In the genomic region with DNA sequence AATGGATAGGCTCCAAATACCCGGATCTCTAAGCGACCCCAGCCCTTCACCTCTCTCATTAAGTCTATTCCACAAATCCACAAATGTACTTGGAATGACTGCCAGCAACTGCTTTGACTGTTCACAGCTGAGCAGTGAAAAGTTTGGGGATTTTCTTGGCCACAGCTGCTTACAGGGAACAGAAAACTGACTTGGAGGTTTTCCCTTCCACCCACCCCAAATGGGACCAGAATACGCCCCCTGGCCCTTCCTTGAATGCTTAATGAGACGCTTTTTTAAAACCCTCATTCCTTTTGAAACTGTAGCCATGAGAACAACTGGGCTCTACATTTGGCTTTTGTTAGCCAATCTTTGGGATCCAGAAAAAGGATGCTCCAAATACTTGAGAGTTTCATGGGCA, we compare ENCODE assay signal across 22 mouse cellular contexts. TPM values are rescaled to one million over a fixed set of nuclear protein-coding genes. Genes with fewer than 3 reads are reported as not detected.
DNase-seq lines count a peak whose midpoint lies in the region; ATAC-seq lines count a peak whose summit lies in the region.
"Had no signal": no experiment of that assay in that cellular context is flagged by ENCODE, and none has a peak within 500 bp of the region (broad histone marks: within the 10 kb centered on the region; RNA-seq: fewer than 3 reads in every experiment).

No protein-coding gene starts in this region.

- 51% methylated on average over 4 of the region's 4 CpGs for WGBS in embryonic facial prominence, embryonic 14.5 days
- 66% methylated on average over 4 of the region's 4 CpGs for WGBS in embryonic facial prominence, embryonic 10.5 days

- H3K4me2 ChIP-seq in embryonic facial prominence, embryonic 14.5 days (ENCODE audit: low read depth, low read length) = no peak overlapping the region
- H3K4me2 ChIP-seq: embryonic facial prominence, embryonic 12.5 days; heart, embryonic 13.5 days; limb, embryonic 15.5 days; midbrain, embryonic 11.5 days had no signal

- ATAC-seq in embryonic facial prominence, embryonic 14.5 days (ENCODE audit: low read depth) = no peak
- ATAC-seq: intestine, embryonic 16.5 days; liver, postnatal 0 days had no signal

- H3K27me3 ChIP-seq in embryonic facial prominence, embryonic 14.5 days (replicated peaks; ENCODE audit: control insufficient read depth, insufficient read depth, low read length) = no peaks in the 10 kb centered on the region
- H3K27me3 ChIP-seq in embryonic facial prominence, embryonic 10.5 days (replicated peaks; ENCODE audit: low read depth, poor library complexity, severe bottlenecking) = no peaks in the 10 kb centered on the region
- H3K27me3 ChIP-seq: embryonic facial prominence, embryonic 12.5 days; heart, embryonic 13.5 days; limb, embryonic 15.5 days had no signal

- H3K36me3 ChIP-seq in embryonic facial prominence, embryonic 14.5 days (ENCODE audit: control insufficient read depth, insufficient read depth, low read length) = no peaks in the 10 kb centered on the region
- H3K36me3 ChIP-seq in embryonic facial prominence, embryonic 10.5 days (replicated peaks) = no peaks in the 10 kb centered on the region
- H3K36me3 ChIP-seq: embryonic facial prominence, embryonic 12.5 days; heart, embryonic 13.5 days; limb, embryonic 15.5 days had no signal

- H3K4me1 ChIP-seq in embryonic facial prominence, embryonic 14.5 days (ENCODE audit: control insufficient read depth, insufficient read depth, low read length) = no peaks in the 10 kb centered on the region
- H3K4me1 ChIP-seq in embryonic facial prominence, embryonic 10.5 days = no peaks in the 10 kb centered on the region
- H3K4me1 ChIP-seq: embryonic facial prominence, embryonic 12.5 days; heart, embryonic 13.5 days; limb, embryonic 15.5 days had no signal

- H3K4me3 ChIP-seq in embryonic facial prominence, embryonic 14.5 days (ENCODE audit: low read depth, low read length) = no peak overlapping the region
- no peak overlapping the region for H3K4me3 ChIP-seq in embryonic facial prominence, embryonic 10.5 days
- H3K4me3 ChIP-seq: embryonic facial prominence, embryonic 12.5 days; heart, embryonic 13.5 days; limb, embryonic 15.5 days had no signal

- no peak overlapping the region for H3K27ac ChIP-seq in embryonic facial prominence, embryonic 14.5 days (replicated peaks; ENCODE audit: low read depth, low read length)
- no peak overlapping the region for H3K27ac ChIP-seq in embryonic facial prominence, embryonic 10.5 days (replicated peaks)
- H3K27ac ChIP-seq: embryonic facial prominence, embryonic 12.5 days; heart, embryonic 13.5 days; kidney, postnatal 0 days; limb, embryonic 15.5 days had no signal

- no peak overlapping the region for H3K9ac ChIP-seq in embryonic facial prominence, embryonic 14.5 days (ENCODE audit: low read depth, low read length)
- H3K9ac ChIP-seq: embryonic facial prominence, embryonic 12.5 days; heart, embryonic 13.5 days; limb, embryonic 15.5 days; liver, postnatal 0 days had no signal

- peak; percentile 7 for DNase-seq in embryonic facial prominence, embryonic 14.5 days (ENCODE audit: low spot score)
- DNase-seq in embryonic facial prominence, embryonic 10.5 days (ENCODE audit: low spot score) = no peak
- peak; percentile 35 for DNase-seq in layer of hippocampus, adult 11-12 months (ENCODE audit: low spot score)
- DNase-seq in layer of hippocampus, postnatal 25 days (ENCODE audit: extremely low spot score in 1 of 2, low spot score in 1 of 2) = no peak
- peak; percentile 28 for DNase-seq in brain, adult 2 months (ENCODE audit: low read depth, low spot score)
- peak; percentile 17 to 28 for DNase-seq in layer of hippocampus, postnatal 10 days (ENCODE audit: low spot score in 2 of 2)
- DNase-seq in kidney, adult 11 months = no peak
- DNase-seq in gastrocnemius, postnatal 10 days = no peak
- DNase-seq: B cell, adult 2 months; heart, postnatal 4 days; liver, postnatal 0 days; lung, postnatal 36 days had no signal

- no peaks in the 10 kb centered on the region for H3K9me3 ChIP-seq in embryonic facial prominence, embryonic 14.5 days (ENCODE audit: control insufficient read depth, low read length)
- no peaks in the 10 kb centered on the region for H3K9me3 ChIP-seq in embryonic facial prominence, embryonic 10.5 days
- H3K9me3 ChIP-seq: embryonic facial prominence, embryonic 12.5 days; heart, embryonic 13.5 days; limb, embryonic 15.5 days had no signal

RNA-seq across cellular contexts. Expression of gene Ccdc70, which starts 8.6 kb away (rescaled TPM):
- not detected in 2 replicates for polyA plus RNA-seq in embryonic facial prominence, embryonic 14.5 days (2014; fragmentation: Nextera tagmentation; extraction: Ambion mirVana)
- polyA plus RNA-seq in embryonic facial prominence, embryonic 10.5 days (2016; fragmentation: Nextera tagmentation; extraction: Ambion mirVana) = not detected in 2 replicates
- not detected for total RNA-seq in layer of hippocampus, postnatal 25 days (2021)
- not detected for total RNA-seq in layer of hippocampus, postnatal 10 days (2021)
- total RNA-seq in gastrocnemius, postnatal 10 days (2021) = not detected
- total RNA-seq: heart, postnatal 4 days; left cerebral cortex, adult 18-20 months had no signal
- polyA plus RNA-seq: embryonic facial prominence, embryonic 12.5 days; gonadal fat pad, adult 2 months; heart, embryonic 13.5 days; intestine, embryonic 16.5 days; kidney, postnatal 0 days; limb, embryonic 15.5 days; liver, postnatal 0 days; midbrain, embryonic 11.5 days; small intestine, adult 2 months; stomach, embryonic 14.5 days had no signal

RNA-seq across cellular contexts. Expression of gene Fam90a1a, which starts 19.7 kb away (rescaled TPM):
- polyA plus RNA-seq in embryonic facial prominence, embryonic 14.5 days (2014; fragmentation: Nextera tagmentation; extraction: Ambion mirVana) = not detected in 2 replicates
- polyA plus RNA-seq in embryonic facial prominence, embryonic 10.5 days (2016; fragmentation: Nextera tagmentation; extraction: Ambion mirVana) = not detected in 2 replicates
- not detected for total RNA-seq in layer of hippocampus, postnatal 25 days (2021)
- total RNA-seq in layer of hippocampus, postnatal 10 days (2021) = not detected
- total RNA-seq in gastrocnemius, postnatal 10 days (2021) = not detected
- total RNA-seq: heart, postnatal 4 days; left cerebral cortex, adult 18-20 months had no signal
- polyA plus RNA-seq: embryonic facial prominence, embryonic 12.5 days; heart, embryonic 13.5 days; intestine, embryonic 16.5 days; kidney, postnatal 0 days; limb, embryonic 15.5 days; liver, postnatal 0 days; midbrain, embryonic 11.5 days; small intestine, adult 2 months; stomach, embryonic 14.5 days had no signal

RNA-seq across cellular contexts. Expression of gene Defb13, which starts 31.6 kb away (rescaled TPM):
- not detected in 2 replicates for polyA plus RNA-seq in embryonic facial prominence, embryonic 14.5 days (2014; fragmentation: Nextera tagmentation; extraction: Ambion mirVana)
- polyA plus RNA-seq in embryonic facial prominence, embryonic 10.5 days (2016; fragmentation: Nextera tagmentation; extraction: Ambion mirVana) = not detected in 2 replicates
- not detected for total RNA-seq in layer of hippocampus, postnatal 25 days (2021)
- total RNA-seq in layer of hippocampus, postnatal 10 days (2021) = not detected
- not detected for total RNA-seq in gastrocnemius, postnatal 10 days (2021)
- total RNA-seq: heart, postnatal 4 days; left cerebral cortex, adult 18-20 months had no signal
- polyA plus RNA-seq: embryonic facial prominence, embryonic 12.5 days; heart, embryonic 13.5 days; intestine, embryonic 16.5 days; kidney, postnatal 0 days; limb, embryonic 15.5 days; liver, postnatal 0 days; midbrain, embryonic 11.5 days; small intestine, adult 2 months; stomach, embryonic 14.5 days had no signal

RNA-seq across cellular contexts. Expression of gene Defb35, which starts 40.0 kb away (rescaled TPM):
- polyA plus RNA-seq in embryonic facial prominence, embryonic 14.5 days (2014; fragmentation: Nextera tagmentation; extraction: Ambion mirVana) = not detected in 2 replicates
- polyA plus RNA-seq in embryonic facial prominence, embryonic 10.5 days (2016; fragmentation: Nextera tagmentation; extraction: Ambion mirVana) = not detected in 2 replicates
- not detected for total RNA-seq in layer of hippocampus, postnatal 25 days (2021)
- total RNA-seq in layer of hippocampus, postnatal 10 days (2021) = not detected
- not detected for total RNA-seq in gastrocnemius, postnatal 10 days (2021)
- total RNA-seq: heart, postnatal 4 days; left cerebral cortex, adult 18-20 months had no signal
- polyA plus RNA-seq: embryonic facial prominence, embryonic 12.5 days; gonadal fat pad, adult 2 months; heart, embryonic 13.5 days; intestine, embryonic 16.5 days; kidney, postnatal 0 days; limb, embryonic 15.5 days; liver, postnatal 0 days; midbrain, embryonic 11.5 days; small intestine, adult 2 months; stomach, embryonic 14.5 days had no signal

RNA-seq across cellular contexts. Expression of gene Defb15, which starts 45.7 kb away (rescaled TPM):
- not detected in 2 replicates for polyA plus RNA-seq in embryonic facial prominence, embryonic 14.5 days (2014; fragmentation: Nextera tagmentation; extraction: Ambion mirVana)
- not detected in 2 replicates for polyA plus RNA-seq in embryonic facial prominence, embryonic 10.5 days (2016; fragmentation: Nextera tagmentation; extraction: Ambion mirVana)
- not detected for total RNA-seq in layer of hippocampus, postnatal 25 days (2021)
- total RNA-seq in layer of hippocampus, postnatal 10 days (2021) = not detected
- total RNA-seq in gastrocnemius, postnatal 10 days (2021) = not detected
- total RNA-seq: heart, postnatal 4 days; left cerebral cortex, adult 18-20 months had no signal
- polyA plus RNA-seq: embryonic facial prominence, embryonic 12.5 days; heart, embryonic 13.5 days; intestine, embryonic 16.5 days; kidney, postnatal 0 days; limb, embryonic 15.5 days; liver, postnatal 0 days; midbrain, embryonic 11.5 days; small intestine, adult 2 months; stomach, embryonic 14.5 days had no signal

Comparison
In these comparisons a context has a peak if more than half of its experiments do, and no peak if none do; other contexts are left out.
1. DNase-seq: peak in embryonic facial prominence, embryonic 14.5 days (single experiment), layer of hippocampus, adult 11-12 months (single experiment), brain, adult 2 months (single experiment) and layer of hippocampus, postnatal 10 days (2 of 2); none in embryonic facial prominence, embryonic 10.5 days (single experiment), layer of hippocampus, postnatal 25 days (0 of 2), kidney, adult 11 months (single experiment) and gastrocnemius, postnatal 10 days (single experiment).